Mouse (Mus musculus): ENCODE data around the gene Gdf11. TPM values are rescaled to one million over a fixed set of nuclear protein-coding genes. Genes with fewer than 3 reads are reported as not detected.

Gdf11 gene
- polyA plus RNA-seq, 1 experiment from 2014 or later, result 1.7 TPM

GRCm38 (mm10) chr10:128921251-128921650, 29.7 kb upstream of the Gdf11 start:
- no peak overlapping the region for H3K4me3 ChIP-seq (ENCODE audit: low read length)
- WGBS, result 47% methylated on average over 1 of the region's 1 CpGs
- peaks cover 3% of the 10 kb centered on the region; the same call in 1 of the 2 replicates for H3K36me3 ChIP-seq (ENCODE audit: control insufficient read depth, insufficient read depth)
- peak overlapping the region; percentile 59 for H3K27ac ChIP-seq (ENCODE audit: low read length)
- H3K4me1 ChIP-seq (ENCODE audit: control insufficient read depth, insufficient read depth, low read length), result peaks cover 28% of the 10 kb centered on the region
- ATAC-seq (replicated peaks; ENCODE audit: extremely low read depth, insufficient read depth, low FRiP score), result no peak
- H3K9ac ChIP-seq (ENCODE audit: low read length), result no peak overlapping the region
- H3K4me2 ChIP-seq (ENCODE audit: low read depth, low read length), result no peak overlapping the region
- H3K9me3 ChIP-seq (replicated peaks; ENCODE audit: control insufficient read depth, low read length), result no peaks in the 10 kb centered on the region
- no peaks in the 10 kb centered on the region for H3K27me3 ChIP-seq (ENCODE audit: control insufficient read depth, insufficient read depth, low read length)

GRCm38 (mm10) chr10:128920736-128921161, 29.2 kb upstream of the Gdf11 start:
- H3K9me3 ChIP-seq (replicated peaks; ENCODE audit: control insufficient read depth, low read length), result no peaks in the 10 kb centered on the region
- no peak overlapping the region for H3K9ac ChIP-seq (ENCODE audit: low read length)
- peaks cover 28% of the 10 kb centered on the region for H3K4me1 ChIP-seq (ENCODE audit: control insufficient read depth, insufficient read depth, low read length)
- no peak for ATAC-seq (replicated peaks; ENCODE audit: extremely low read depth, insufficient read depth, low FRiP score)
- H3K27me3 ChIP-seq (ENCODE audit: control insufficient read depth, insufficient read depth, low read length), result no peaks in the 10 kb centered on the region
- peaks cover 3% of the 10 kb centered on the region; the same call in 1 of the 2 replicates for H3K36me3 ChIP-seq (ENCODE audit: control insufficient read depth, insufficient read depth)
- 66% methylated on average over 3 of the region's 3 CpGs for WGBS
- no peak overlapping the region for H3K4me2 ChIP-seq (ENCODE audit: low read depth, low read length)
- peak overlapping the region; percentile 65 for H3K27ac ChIP-seq (ENCODE audit: low read length)
- H3K4me3 ChIP-seq (ENCODE audit: low read length), result no peak overlapping the region

GRCm38 (mm10) chr10:128919966-128920365, 28.4 kb upstream of the Gdf11 start:
- no peak overlapping the region for H3K4me2 ChIP-seq (ENCODE audit: low read depth, low read length)
- no peaks in the 10 kb centered on the region for H3K9me3 ChIP-seq (replicated peaks; ENCODE audit: control insufficient read depth, low read length)
- 64% methylated on average over 7 of the region's 7 CpGs for WGBS
- ATAC-seq (replicated peaks; ENCODE audit: extremely low read depth, insufficient read depth, low FRiP score), result no peak
- no peak overlapping the region for H3K9ac ChIP-seq (ENCODE audit: low read length)
- H3K36me3 ChIP-seq (ENCODE audit: control insufficient read depth, insufficient read depth), result peaks cover 9% of the 10 kb centered on the region; the same call in 1 of the 2 replicates
- peaks cover 28% of the 10 kb centered on the region for H3K4me1 ChIP-seq (ENCODE audit: control insufficient read depth, insufficient read depth, low read length)
- H3K4me3 ChIP-seq (ENCODE audit: low read length), result no peak overlapping the region
- H3K27ac ChIP-seq (ENCODE audit: low read length), result peak overlapping the region; percentile 65; the same call in 1 of the 2 replicates
- no peaks in the 10 kb centered on the region for H3K27me3 ChIP-seq (ENCODE audit: control insufficient read depth, insufficient read depth, low read length)

- ATAC-seq (replicated peaks; ENCODE audit: extremely low read depth, insufficient read depth, low FRiP score), result no peak
- no peak overlapping the region for H3K4me3 ChIP-seq (ENCODE audit: low read length)
- no peak overlapping the region for H3K4me2 ChIP-seq (ENCODE audit: low read depth, low read length)
- peaks cover 27% of the 10 kb centered on the region for H3K4me1 ChIP-seq (ENCODE audit: control insufficient read depth, insufficient read depth, low read length)
- H3K27ac ChIP-seq (ENCODE audit: low read length), result peak overlapping the region; percentile 60
- H3K9me3 ChIP-seq (replicated peaks; ENCODE audit: control insufficient read depth, low read length), result no peaks in the 10 kb centered on the region
- H3K27me3 ChIP-seq (ENCODE audit: control insufficient read depth, insufficient read depth, low read length), result no peaks in the 10 kb centered on the region
- peaks cover 14% of the 10 kb centered on the region for H3K36me3 ChIP-seq (ENCODE audit: control insufficient read depth, insufficient read depth)
- H3K9ac ChIP-seq (ENCODE audit: low read length), result no peak overlapping the region
- 33% methylated on average over 6 of the region's 6 CpGs for WGBS
Observed at GRCm38 (mm10) chr10:128919203-128919631, 27.7 kb upstream of the Gdf11 start.

GRCm38 (mm10) chr10:128918246-128918645, 26.7 kb upstream of the Gdf11 start:
- no peak for ATAC-seq (replicated peaks; ENCODE audit: extremely low read depth, insufficient read depth, low FRiP score)
- WGBS, result 56% methylated on average over 7 of the region's 7 CpGs
- H3K9ac ChIP-seq (ENCODE audit: low read length), result no peak overlapping the region
- H3K27ac ChIP-seq (ENCODE audit: low read length), result no peak overlapping the region
- H3K36me3 ChIP-seq (ENCODE audit: control insufficient read depth, insufficient read depth), result peaks cover 19% of the 10 kb centered on the region
- H3K4me3 ChIP-seq (ENCODE audit: low read length), result no peak overlapping the region
- no peak overlapping the region for H3K4me2 ChIP-seq (ENCODE audit: low read depth, low read length)
- H3K4me1 ChIP-seq (ENCODE audit: control insufficient read depth, insufficient read depth, low read length), result peaks cover 23% of the 10 kb centered on the region
- H3K27me3 ChIP-seq (ENCODE audit: control insufficient read depth, insufficient read depth, low read length), result no peaks in the 10 kb centered on the region
- H3K9me3 ChIP-seq (replicated peaks; ENCODE audit: control insufficient read depth, low read length), result no peaks in the 10 kb centered on the region

GRCm38 (mm10) chr10:128917400-128917799, 25.9 kb upstream of the Gdf11 start:
- 92% methylated on average over 6 of the region's 6 CpGs for WGBS
- Histone ChIP-seq H3K4me3 (ENCODE audit: low read length) (no peak overlapping the region), H3K4me1 (ENCODE audit: control insufficient read depth, insufficient read depth, low read length) (peaks cover 19% of the 10 kb centered on the region), H3K27me3 (ENCODE audit: control insufficient read depth, insufficient read depth, low read length) (no peaks in the 10 kb centered on the region), H3K36me3 (ENCODE audit: control insufficient read depth, insufficient read depth) (peaks cover 19% of the 10 kb centered on the region), H3K27ac (ENCODE audit: low read length) (no peak overlapping the region), H3K9ac (ENCODE audit: low read length) (no peak overlapping the region), H3K4me2 (ENCODE audit: low read depth, low read length) (no peak overlapping the region), H3K9me3 (replicated peaks; ENCODE audit: control insufficient read depth, low read length) (no peaks in the 10 kb centered on the region)
- ATAC-seq (replicated peaks; ENCODE audit: extremely low read depth, insufficient read depth, low FRiP score), result no peak

GRCm38 (mm10) chr10:128916665-128917064, 25.1 kb upstream of the Gdf11 start:
- 84% methylated on average over 3 of the region's 3 CpGs for WGBS
- Histone ChIP-seq H3K27me3 (ENCODE audit: control insufficient read depth, insufficient read depth, low read length) (no peaks in the 10 kb centered on the region), H3K4me1 (ENCODE audit: control insufficient read depth, insufficient read depth, low read length) (peaks cover 12% of the 10 kb centered on the region), H3K36me3 (ENCODE audit: control insufficient read depth, insufficient read depth) (peaks cover 19% of the 10 kb centered on the region), H3K4me2 (ENCODE audit: low read depth, low read length) (no peak overlapping the region), H3K27ac (ENCODE audit: low read length) (no peak overlapping the region), H3K4me3 (ENCODE audit: low read length) (no peak overlapping the region), H3K9me3 (replicated peaks; ENCODE audit: control insufficient read depth, low read length) (no peaks in the 10 kb centered on the region), H3K9ac (ENCODE audit: low read length) (no peak overlapping the region)
- no peak for ATAC-seq (replicated peaks; ENCODE audit: extremely low read depth, insufficient read depth, low FRiP score)

- H3K4me1 ChIP-seq (ENCODE audit: control insufficient read depth, insufficient read depth, low read length), result peaks cover 22% of the 10 kb centered on the region
- H3K27me3 ChIP-seq (ENCODE audit: control insufficient read depth, insufficient read depth, low read length), result no peaks in the 10 kb centered on the region
- 82% methylated on average over 2 of the region's 2 CpGs for WGBS
- H3K36me3 ChIP-seq (ENCODE audit: control insufficient read depth, insufficient read depth), result peaks cover 19% of the 10 kb centered on the region
- no peak overlapping the region for H3K9ac ChIP-seq (ENCODE audit: low read length)
- no peak overlapping the region for H3K27ac ChIP-seq (ENCODE audit: low read length)
- no peak overlapping the region for H3K4me2 ChIP-seq (ENCODE audit: low read depth, low read length)
- ATAC-seq (replicated peaks; ENCODE audit: extremely low read depth, insufficient read depth, low FRiP score), result no peak
- no peaks in the 10 kb centered on the region for H3K9me3 ChIP-seq (replicated peaks; ENCODE audit: control insufficient read depth, low read length)
- H3K4me3 ChIP-seq (ENCODE audit: low read length), result no peak overlapping the region
Observed at GRCm38 (mm10) chr10:128915550-128915949, 24.0 kb upstream of the Gdf11 start.

GRCm38 (mm10) chr10:128913696-128914095, 22.2 kb upstream of the Gdf11 start:
- peaks cover 19% of the 10 kb centered on the region for H3K4me1 ChIP-seq (ENCODE audit: control insufficient read depth, insufficient read depth, low read length)
- no peak overlapping the region for H3K4me3 ChIP-seq (ENCODE audit: low read length)
- WGBS, result 85% methylated on average over 12 of the region's 12 CpGs
- H3K27me3 ChIP-seq (ENCODE audit: control insufficient read depth, insufficient read depth, low read length), result no peaks in the 10 kb centered on the region
- peaks cover 19% of the 10 kb centered on the region for H3K36me3 ChIP-seq (ENCODE audit: control insufficient read depth, insufficient read depth)
- H3K9me3 ChIP-seq (replicated peaks; ENCODE audit: control insufficient read depth, low read length), result no peaks in the 10 kb centered on the region
- no peak for ATAC-seq (replicated peaks; ENCODE audit: extremely low read depth, insufficient read depth, low FRiP score)
- H3K4me2 ChIP-seq (ENCODE audit: low read depth, low read length), result no peak overlapping the region
- no peak overlapping the region for H3K27ac ChIP-seq (ENCODE audit: low read length)
- no peak overlapping the region for H3K9ac ChIP-seq (ENCODE audit: low read length)

Data from heart, embryonic 16.5 days (tissue).